Mouse (Mus musculus) stomach, postnatal 0 days (tissue): ENCODE measurements around the gene Mex3b. TPM values are rescaled to one million over a fixed set of nuclear protein-coding genes. Genes with fewer than 3 reads are reported as not detected.

Source experiments
- ATAC-seq: fragments of 200-750 bp; cut with Nextera tagmentation; 2 replicates; pipeline ENCODE4 v1.8.0; 2017; ENCODE audit not compliant: low FRiP score, low TSS enrichment
- DNase-seq: peaks from one replicate; pipeline ENCODE4 v3.0.0-alpha.2; 2016; ENCODE audit warnings: low spot score
- H3K27ac ChIP-seq: fragments of 300-500 bp; sonication (generic); replicated peaks from 2 replicates; pipeline ENCODE4 v1.5.1; 2014; ENCODE audit warnings: mild to moderate bottlenecking, control low read depth
- H3K27me3 ChIP-seq: fragments of 300-500 bp; sonication (generic); 2 replicates; pipeline ENCODE4 v1.6.1; 2014; ENCODE audit warnings: low read length; ENCODE audit not compliant: control insufficient read depth, insufficient read depth
- H3K36me3 ChIP-seq: fragments of 300-500 bp; sonication (generic); 2 replicates; pipeline ENCODE4 v1.6.1; 2014; ENCODE audit warnings: low read length, mixed read lengths; ENCODE audit not compliant: control insufficient read depth, insufficient read depth
- H3K4me1 ChIP-seq: fragments of 300-500 bp; sonication (generic); replicated peaks from 2 replicates; pipeline ENCODE4 v1.6.1; 2014; ENCODE audit warnings: antibody characterized with exemption; ENCODE audit not compliant: control insufficient read depth, insufficient read depth
- H3K4me2 ChIP-seq: fragments of 300-500 bp; sonication (generic); replicated peaks from 2 replicates; pipeline ENCODE4 v1.6.1; 2014; ENCODE audit warnings: low read depth, mild to moderate bottlenecking, control low read depth, moderate library complexity
- H3K4me3 ChIP-seq: fragments of 300-500 bp; sonication (generic); 2 replicates; pipeline ENCODE4 v1.5.1; 2014; ENCODE audit warnings: low read depth, low read length, control low read depth
- H3K9ac ChIP-seq: fragments of 300-500 bp; sonication (generic); 2 replicates; pipeline ENCODE4 v1.6.1; 2014; ENCODE audit warnings: mild to moderate bottlenecking, low read length, control low read depth, mixed read lengths
- H3K9me3 ChIP-seq: fragments of 300-500 bp; sonication (generic); 2 replicates; pipeline ENCODE4 v1.6.1; 2016; ENCODE audit warnings: low read length; ENCODE audit not compliant: control insufficient read depth
- CTCF ChIP-seq: IDR thresholded peaks from 2 replicates; pipeline ENCODE4 v1.5.1; 2016; ENCODE audit warnings: antibody characterized with exemption, low read depth, mild to moderate bottlenecking, moderate library complexity
- EP300 ChIP-seq: optimal IDR thresholded peaks from 2 replicates; pipeline ENCODE3; 2016; ENCODE audit warnings: antibody characterized with exemption
- WGBS: fragments of 180-500 bp; shearing (Covaris S2); extraction: QIAGEN DNeasy Blood & Tissue Kit; methylation state at CpG from one replicate; pipeline ENCODE4 v1.1.7; 2014; 5-methylcytosine and 5-hydroxymethylcytosine counted together
- polyA plus RNA-seq: library from polyadenylated mRNA; unstranded; fragments of >200 nt; fragmentation: Nextera tagmentation; extraction: Ambion mirVana; gene quantifications from 2 replicates; pipeline ENCODE4 v1.2.1, GENCODE M21; 2015

Mex3b gene
- polyA plus RNA-seq, 1 experiment from 2014 or later = 2.8 TPM

DNA sequence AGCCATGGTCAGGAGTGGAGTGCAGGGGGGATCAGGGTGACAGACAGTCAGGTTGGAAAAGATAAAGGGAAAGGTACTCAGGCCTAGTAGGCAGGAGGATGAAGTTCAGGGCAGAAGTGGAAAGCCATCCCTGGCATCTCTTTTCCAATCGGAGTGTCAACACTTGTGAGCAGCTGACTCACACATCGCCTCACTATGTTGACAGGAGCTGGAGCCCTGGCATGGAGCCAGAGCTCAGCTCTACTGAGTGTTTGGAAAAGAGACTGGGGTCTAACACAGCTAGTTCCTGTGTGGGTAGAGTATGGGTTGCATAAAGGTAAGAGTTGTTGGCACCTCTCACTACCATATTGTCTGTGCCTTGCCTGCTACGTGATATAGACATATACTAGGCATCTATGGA lies 38.4 kb downstream of the Mex3b start:
- no peak for TF ChIP-seq EP300
- no peak for TF ChIP-seq CTCF

DNA sequence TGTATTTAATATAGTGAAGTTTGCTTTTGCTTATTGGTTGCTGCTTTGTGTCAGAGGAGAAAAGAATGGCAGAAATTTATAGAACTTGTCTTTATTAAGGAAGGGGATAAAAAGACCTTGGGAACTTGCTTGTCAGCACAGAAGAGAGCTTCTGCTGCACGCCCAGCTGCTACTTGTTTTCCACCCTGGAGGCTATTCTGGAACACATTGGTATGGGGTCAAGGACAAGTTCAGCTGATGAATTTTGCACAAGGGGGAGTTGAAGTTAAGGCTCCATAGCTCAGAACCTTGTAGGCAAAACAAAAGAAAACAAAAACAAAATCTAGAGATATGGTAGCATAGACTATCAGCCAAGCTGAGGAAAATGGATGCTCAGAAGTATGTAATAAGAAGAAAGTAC lies 39.9 kb downstream of the Mex3b start:
- Histone ChIP-seq H3K9ac (no peak overlapping the region), H3K9me3 (no peaks in the 10 kb centered on the region), H3K36me3 (no peaks in the 10 kb centered on the region), H3K4me2 (no peak overlapping the region), H3K4me1 (no peaks in the 10 kb centered on the region), H3K27ac (no peak overlapping the region), H3K4me3 (no peak overlapping the region), H3K27me3 (no peaks in the 10 kb centered on the region)
- WGBS = 56% methylated on average over 1 of the region's 1 CpGs
- ATAC-seq = no peak
- TF ChIP-seq EP300 (no peak), CTCF (no peak)
- DNase-seq = no peak

More for the DNA sequence above, 38.4 kb downstream of the Mex3b start:
- DNase-seq (peak; percentile 23), ATAC-seq (no peak)
- H3K9me3 ChIP-seq = no peaks in the 10 kb centered on the region
- H3K4me3 ChIP-seq = no peak overlapping the region
- no peak overlapping the region for H3K9ac ChIP-seq
- no peaks in the 10 kb centered on the region for H3K36me3 ChIP-seq
- H3K27ac ChIP-seq = no peak overlapping the region
- WGBS = 57% methylated on average over 3 of the region's 3 CpGs
- H3K27me3 ChIP-seq = no peaks in the 10 kb centered on the region
- no peak overlapping the region for H3K4me2 ChIP-seq
- H3K4me1 ChIP-seq = no peaks in the 10 kb centered on the region

DNA sequence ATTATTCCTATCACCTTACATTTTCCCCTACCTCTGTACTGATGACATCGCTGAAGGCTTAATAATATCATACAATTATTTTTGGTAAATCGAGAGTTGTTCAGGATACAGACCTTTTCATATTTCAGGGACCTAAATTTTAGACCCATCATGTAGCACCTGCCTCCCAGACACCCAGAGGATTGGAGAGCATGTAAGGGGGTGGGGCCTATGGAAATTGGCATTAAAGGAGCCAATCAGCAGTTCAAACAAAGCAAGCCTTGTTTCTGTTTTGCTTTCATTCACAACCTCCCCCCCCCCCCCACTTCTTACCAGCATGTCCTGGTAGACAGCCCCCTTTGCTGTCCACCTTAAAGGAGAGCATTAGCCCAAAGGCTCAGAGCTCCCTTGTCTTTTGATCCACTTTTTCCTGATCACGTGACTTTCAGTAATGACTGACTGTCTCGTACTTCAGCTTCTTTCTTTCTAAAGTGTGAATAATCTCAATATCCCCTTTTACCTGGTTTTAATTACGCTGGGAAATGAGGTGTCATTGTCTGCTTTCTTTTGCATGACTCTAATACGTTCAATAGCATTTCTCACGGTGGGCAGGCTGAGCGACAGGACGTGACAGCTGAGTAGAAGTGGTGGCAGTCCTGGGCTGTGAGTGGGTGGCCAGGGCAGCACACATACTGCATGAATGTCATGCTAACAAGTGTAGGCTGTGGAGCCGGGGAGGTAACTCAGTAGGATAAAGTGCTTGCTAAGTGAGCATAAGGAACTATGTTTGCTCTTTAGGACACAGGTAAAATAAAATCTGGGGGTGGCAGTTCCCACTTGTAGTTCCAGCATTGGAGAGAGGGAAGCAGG lies 43.6 kb downstream of the Mex3b start:
- H3K4me2 ChIP-seq = no peak overlapping the region
- no peaks in the 10 kb centered on the region for H3K27me3 ChIP-seq
- H3K4me3 ChIP-seq = no peak overlapping the region
- no peak for DNase-seq
- no peak for ATAC-seq
- H3K9ac ChIP-seq = no peak overlapping the region
- no peaks in the 10 kb centered on the region for H3K36me3 ChIP-seq
- H3K4me1 ChIP-seq = no peaks in the 10 kb centered on the region
- H3K9me3 ChIP-seq = no peaks in the 10 kb centered on the region
- H3K27ac ChIP-seq = no peak overlapping the region
- 68% methylated on average over 10 of the region's 10 CpGs for WGBS
- no peak for TF ChIP-seq CTCF
- TF ChIP-seq EP300 = no peak

DNA sequence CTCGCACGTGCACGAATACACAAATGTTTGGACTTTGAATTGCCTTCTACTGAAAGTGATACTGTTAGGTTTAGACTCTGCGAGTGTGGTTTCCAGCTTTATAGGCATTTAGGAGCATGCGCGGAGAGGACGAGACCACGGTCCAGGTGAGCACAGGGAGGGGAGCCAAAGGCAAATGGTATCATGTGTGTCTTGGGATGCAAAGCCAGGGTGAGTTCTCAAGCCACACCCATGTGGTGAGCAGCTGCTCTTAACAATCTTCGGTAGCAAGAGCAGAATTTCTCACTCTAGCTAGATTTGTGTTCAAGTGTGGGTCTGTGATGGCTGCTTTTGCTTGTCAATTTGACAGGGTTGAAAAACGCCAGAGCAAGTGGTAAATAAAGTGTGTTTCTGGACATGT lies 44.4 kb downstream of the Mex3b start:
- no peaks in the 10 kb centered on the region for H3K27me3 ChIP-seq
- H3K9ac ChIP-seq = no peak overlapping the region
- H3K27ac ChIP-seq = no peak overlapping the region
- no peak overlapping the region for H3K4me2 ChIP-seq
- TF ChIP-seq EP300 = no peak
- no peak for TF ChIP-seq CTCF
- H3K4me3 ChIP-seq = no peak overlapping the region
- H3K4me1 ChIP-seq = no peaks in the 10 kb centered on the region
- ATAC-seq (no peak), DNase-seq (no peak)
- no peaks in the 10 kb centered on the region for H3K36me3 ChIP-seq
- 82% methylated on average over 10 of the region's 10 CpGs for WGBS
- H3K9me3 ChIP-seq = no peaks in the 10 kb centered on the region

DNA sequence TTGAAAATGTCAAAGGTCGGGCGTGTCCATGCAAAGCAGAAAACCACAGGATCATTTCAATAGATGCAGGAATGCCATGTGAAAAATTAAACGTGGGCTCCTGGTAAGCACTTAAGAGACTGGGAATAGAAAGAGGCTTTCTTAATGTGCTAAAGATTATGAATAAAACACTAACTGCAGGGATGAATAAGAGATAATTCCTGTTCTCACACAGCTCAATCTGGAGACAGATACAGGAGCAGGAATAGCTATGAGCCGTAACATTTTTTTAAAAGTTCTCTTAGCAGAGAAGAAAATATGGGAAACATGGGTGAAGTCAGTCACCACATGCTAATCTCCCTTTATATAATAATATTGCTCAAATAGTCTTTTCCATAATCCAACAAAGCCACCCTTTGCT lies 47.2 kb downstream of the Mex3b start:
- Histone ChIP-seq H3K4me3 (no peak overlapping the region), H3K36me3 (no peaks in the 10 kb centered on the region), H3K9ac (no peak overlapping the region), H3K4me2 (no peak overlapping the region), H3K4me1 (no peaks in the 10 kb centered on the region), H3K27me3 (no peaks in the 10 kb centered on the region), H3K9me3 (no peaks in the 10 kb centered on the region), H3K27ac (no peak overlapping the region)
- ATAC-seq = no peak
- no peak for TF ChIP-seq EP300
- TF ChIP-seq CTCF = no peak
- DNase-seq = no peak
- WGBS = 73% methylated on average over 4 of the region's 4 CpGs

Other genes with a start within 250 kb of the Mex3b start
- 3.1 and 3.8 TPM in 2 replicates for gene Saxo2, start 218.8 kb upstream of the Mex3b start, polyA plus RNA-seq
- gene Efl1, start 218.7 kb upstream of the Mex3b start, polyA plus RNA-seq = 14.3 and 14.5 TPM in 2 replicates